Mouse (Mus musculus): Measurements from ENCODE around the gene Hdac4.

Gene Hdac4

GRCm38 (mm10) chr1:91927536-91928315 lies 267.8 kb downstream of the Hdac4 start:
- in situ Hi-C loops (cut with MboI; ENCODE audit: low sequenced_read_pairs), result no loop called here

- in situ Hi-C loops (cut with MboI; ENCODE audit: low sequenced_read_pairs), result no loop called here
These were observed 271.9 kb downstream of the Hdac4 start for GRCm38 (mm10) chr1:91923567-91923966.

- in situ Hi-C loops (cut with MboI; ENCODE audit: low sequenced_read_pairs), result no loop called here
These were observed 273.0 kb downstream of the Hdac4 start for GRCm38 (mm10) chr1:91922235-91923152.

- in situ Hi-C loops (cut with MboI; ENCODE audit: low sequenced_read_pairs), result no loop called here
These were observed 273.8 kb downstream of the Hdac4 start for GRCm38 (mm10) chr1:91921702-91922101.

GRCm38 (mm10) chr1:91921279-91921678 lies 274.2 kb downstream of the Hdac4 start:
- in situ Hi-C loops (cut with MboI; ENCODE audit: low sequenced_read_pairs), result no loop called here

GRCm38 (mm10) chr1:91920038-91920589 lies 275.4 kb downstream of the Hdac4 start:
- in situ Hi-C loops (cut with MboI; ENCODE audit: low sequenced_read_pairs), result no loop called here

GRCm38 (mm10) chr1:91918257-91918800 lies 277.2 kb downstream of the Hdac4 start:
- in situ Hi-C loops (cut with MboI; ENCODE audit: low sequenced_read_pairs), result no loop called here

- in situ Hi-C loops (cut with MboI; ENCODE audit: low sequenced_read_pairs), result no loop called here
These were observed 277.9 kb downstream of the Hdac4 start for GRCm38 (mm10) chr1:91917596-91917995.

- in situ Hi-C loops (cut with MboI; ENCODE audit: low sequenced_read_pairs), result no loop called here
These were observed 279.5 kb downstream of the Hdac4 start for GRCm38 (mm10) chr1:91915961-91916360.

- in situ Hi-C loops (cut with MboI; ENCODE audit: low sequenced_read_pairs), result no loop called here
These were observed 280.9 kb downstream of the Hdac4 start for GRCm38 (mm10) chr1:91914648-91915047.

GRCm38 (mm10) chr1:91913850-91914249 lies 281.6 kb downstream of the Hdac4 start:
- in situ Hi-C loops (cut with MboI; ENCODE audit: low sequenced_read_pairs), result no loop called here

GRCm38 (mm10) chr1:91912227-91913119 lies 283.0 kb downstream of the Hdac4 start:
- in situ Hi-C loops (cut with MboI; ENCODE audit: low sequenced_read_pairs), result no loop called here

GRCm38 (mm10) chr1:91905268-91905667 lies 290.2 kb downstream of the Hdac4 start:
- in situ Hi-C loops (cut with MboI; ENCODE audit: low sequenced_read_pairs), result no loop called here

- in situ Hi-C loops (cut with MboI; ENCODE audit: low sequenced_read_pairs), result no loop called here
These were observed 292.1 kb downstream of the Hdac4 start for GRCm38 (mm10) chr1:91903241-91903981.

GRCm38 (mm10) chr1:91897078-91897477 lies 298.4 kb downstream of the Hdac4 start:
- in situ Hi-C loops (cut with MboI; ENCODE audit: low sequenced_read_pairs), result no loop called here

GRCm38 (mm10) chr1:91894286-91894685 lies 301.2 kb downstream of the Hdac4 start:
- in situ Hi-C loops (cut with MboI; ENCODE audit: low sequenced_read_pairs), result no loop called here

- in situ Hi-C loops (cut with MboI; ENCODE audit: low sequenced_read_pairs), result no loop called here
These were observed 301.9 kb downstream of the Hdac4 start for GRCm38 (mm10) chr1:91893598-91893997.

GRCm38 (mm10) chr1:91883115-91883514 lies 312.4 kb downstream of the Hdac4 start:
- in situ Hi-C loops (cut with MboI; ENCODE audit: low sequenced_read_pairs), result no loop called here

GRCm38 (mm10) chr1:91880899-91881298 lies 314.6 kb downstream of the Hdac4 start:
- in situ Hi-C loops (cut with MboI; ENCODE audit: low sequenced_read_pairs), result no loop called here

GRCm38 (mm10) chr1:91880156-91880555 lies 315.3 kb downstream of the Hdac4 start:
- in situ Hi-C loops (cut with MboI; ENCODE audit: low sequenced_read_pairs), result no loop called here

All from CH12F3 (cell line).